Mouse (Mus musculus) skeletal muscle tissue, adult 2 months (tissue): ENCODE data around the gene Armh3.

Experiments used
- DNase-seq: peaks from one replicate; pipeline ENCODE4 v3.0.0-alpha.2; 2012; ENCODE audit warnings: low read depth, low spot score

Gene Armh3

DNA sequence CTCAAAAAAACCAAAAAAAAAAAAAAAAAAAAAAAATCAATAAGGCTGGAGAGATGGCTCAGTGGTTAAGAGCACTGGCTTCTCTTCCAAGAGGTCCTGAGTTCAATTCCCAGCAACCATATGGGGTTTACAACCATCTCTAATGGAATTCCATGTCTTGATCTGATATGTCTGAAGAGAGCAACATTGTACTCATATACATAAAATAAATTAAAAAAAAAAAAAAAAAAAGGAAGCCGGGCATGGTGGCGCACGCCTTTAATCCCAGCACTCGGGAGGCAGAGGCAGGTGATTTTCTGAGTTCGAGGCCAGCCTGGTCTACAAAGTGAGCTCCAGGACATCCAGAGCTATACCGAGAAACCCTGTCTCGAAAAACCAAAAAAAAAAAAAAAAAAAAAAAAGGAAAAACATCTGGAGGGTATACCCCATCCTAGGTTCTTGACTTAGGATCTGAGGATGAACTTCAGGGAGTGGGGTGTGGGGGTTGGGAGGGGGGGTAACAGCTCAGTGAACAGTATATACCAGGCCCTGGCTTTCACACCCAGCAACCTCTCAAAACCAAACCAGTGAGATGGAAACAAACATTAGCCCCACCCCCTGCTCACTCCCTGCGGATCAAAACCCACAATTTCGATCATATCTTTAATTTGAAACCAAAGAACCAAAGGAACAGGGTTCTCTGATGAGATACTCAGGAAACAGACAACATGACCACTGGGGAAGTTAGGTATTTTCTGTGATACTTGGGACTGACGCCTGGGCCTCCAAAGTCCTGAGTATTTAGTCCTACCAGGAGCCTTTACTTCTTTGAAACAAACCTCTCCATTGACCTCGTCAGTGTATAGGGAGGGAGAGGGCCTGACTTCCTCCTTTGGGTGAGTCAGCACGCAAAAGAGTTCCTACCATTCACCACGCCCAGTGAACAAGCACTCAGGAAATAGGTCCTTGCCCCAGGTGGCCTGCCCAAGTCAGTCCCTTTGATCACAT, 208.1 kb downstream of the Armh3 start:
- no peak for DNase-seq

DNA sequence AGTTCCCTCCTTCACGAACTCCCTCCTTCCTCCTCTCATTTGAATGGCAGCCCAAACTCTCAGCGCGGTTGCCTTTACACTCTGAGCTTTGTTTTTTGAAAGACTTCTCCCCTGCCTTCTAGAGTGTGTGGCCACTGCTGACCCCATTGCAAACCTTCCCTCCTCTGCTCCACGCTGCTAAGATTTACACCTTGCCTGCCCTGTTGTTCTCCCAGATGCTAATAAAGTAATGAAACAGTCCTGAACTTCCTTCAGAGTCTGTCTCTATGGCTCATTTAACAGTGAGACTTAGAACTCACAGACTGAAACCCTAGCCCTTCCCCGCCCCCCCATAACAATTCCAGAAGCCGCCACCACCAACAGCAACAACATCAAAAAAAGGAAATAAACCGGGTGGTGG, 208.9 kb downstream of the Armh3 start:
- no peak for DNase-seq

DNA sequence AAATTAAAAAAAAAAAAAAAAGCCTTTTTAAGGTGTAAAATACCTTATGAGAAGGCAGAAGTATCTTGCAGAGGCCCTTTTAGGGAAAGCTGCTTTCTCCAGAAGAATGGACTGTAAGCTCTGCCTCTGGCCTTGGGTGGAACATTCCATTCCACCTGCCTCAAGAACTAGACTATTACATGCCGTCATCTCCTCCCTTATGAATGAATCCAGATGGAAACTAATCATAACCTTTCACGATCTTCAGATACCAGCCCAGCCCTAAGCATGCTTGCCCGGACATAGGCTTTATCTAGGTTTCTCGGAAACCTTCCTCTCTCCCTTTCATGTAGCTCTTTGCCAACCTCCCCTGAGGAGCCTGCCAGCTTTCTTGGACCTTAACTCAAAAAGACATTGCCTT, 210.0 kb downstream of the Armh3 start:
- no peak for DNase-seq

DNA sequence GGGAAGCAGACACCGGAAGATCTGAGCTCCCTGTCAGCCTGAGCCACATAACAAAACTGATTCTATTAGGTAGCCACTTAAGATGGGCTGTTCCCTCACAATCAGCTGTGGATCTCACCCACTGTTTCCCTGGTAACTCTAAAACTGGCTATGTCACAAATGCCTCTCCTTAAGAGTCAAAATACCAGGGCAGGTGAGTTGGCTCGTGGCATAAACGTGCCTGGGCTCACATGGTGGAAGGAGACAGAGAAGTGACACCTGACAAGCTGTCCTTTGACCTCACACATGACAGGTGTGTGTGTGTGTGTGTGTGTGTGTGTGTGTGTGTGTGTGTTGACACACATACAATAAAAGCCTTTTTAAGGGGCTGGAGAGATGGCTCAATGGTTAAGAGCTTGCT, 210.8 kb downstream of the Armh3 start:
- no peak for DNase-seq

DNA sequence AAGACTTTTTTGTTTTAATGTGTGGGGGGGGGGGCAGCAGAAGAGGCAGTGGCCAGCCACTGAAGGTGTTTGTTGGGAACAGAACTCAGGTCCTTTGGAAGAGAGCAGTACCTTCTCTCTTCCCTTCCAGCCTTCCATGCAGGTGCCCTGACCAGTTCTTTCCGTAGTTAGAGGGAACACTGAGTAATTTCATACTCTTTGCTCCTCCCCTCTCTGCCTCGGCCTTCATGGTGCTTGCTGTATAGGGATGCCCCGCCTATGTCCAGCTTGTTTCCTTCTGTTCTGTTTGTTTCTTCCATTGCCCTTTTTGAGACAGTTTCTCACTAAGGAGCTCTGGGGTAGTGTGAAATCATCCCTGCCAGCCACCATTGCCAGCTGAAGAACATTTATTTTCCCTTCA, 212.8 kb downstream of the Armh3 start:
- DNase-seq, result no peak

DNA sequence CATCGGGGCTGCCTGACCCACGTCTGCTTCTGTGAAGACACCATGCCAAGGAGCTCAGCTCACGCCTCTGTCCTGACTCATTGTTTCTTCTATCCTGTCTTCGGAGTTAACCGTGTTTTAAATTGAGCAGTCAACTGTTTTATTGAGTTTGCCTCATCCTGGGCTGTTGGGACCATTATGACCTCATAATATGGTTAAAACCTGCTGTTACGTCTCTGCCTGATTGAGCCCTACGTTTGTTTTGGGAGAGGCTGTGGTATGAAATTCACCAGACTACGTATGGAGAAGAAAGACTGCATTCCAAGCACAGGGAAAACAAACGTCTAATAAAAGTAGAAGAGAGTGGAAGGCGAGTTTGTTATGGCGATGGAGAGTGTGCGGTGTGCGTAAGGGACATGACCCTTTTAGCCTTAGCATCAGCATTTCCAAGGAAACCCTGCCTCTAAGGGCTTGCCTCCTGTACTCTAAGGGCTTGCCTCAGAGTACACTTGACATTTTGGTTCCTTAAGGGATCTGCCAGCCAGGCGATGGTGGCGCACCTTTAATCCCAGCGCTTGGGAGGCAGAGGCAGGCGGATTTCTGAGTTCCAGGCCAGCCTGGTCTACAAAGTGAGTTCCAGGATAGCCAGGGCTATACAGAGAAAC, 214.2 kb downstream of the Armh3 start:
- DNase-seq, result no peak

DNA sequence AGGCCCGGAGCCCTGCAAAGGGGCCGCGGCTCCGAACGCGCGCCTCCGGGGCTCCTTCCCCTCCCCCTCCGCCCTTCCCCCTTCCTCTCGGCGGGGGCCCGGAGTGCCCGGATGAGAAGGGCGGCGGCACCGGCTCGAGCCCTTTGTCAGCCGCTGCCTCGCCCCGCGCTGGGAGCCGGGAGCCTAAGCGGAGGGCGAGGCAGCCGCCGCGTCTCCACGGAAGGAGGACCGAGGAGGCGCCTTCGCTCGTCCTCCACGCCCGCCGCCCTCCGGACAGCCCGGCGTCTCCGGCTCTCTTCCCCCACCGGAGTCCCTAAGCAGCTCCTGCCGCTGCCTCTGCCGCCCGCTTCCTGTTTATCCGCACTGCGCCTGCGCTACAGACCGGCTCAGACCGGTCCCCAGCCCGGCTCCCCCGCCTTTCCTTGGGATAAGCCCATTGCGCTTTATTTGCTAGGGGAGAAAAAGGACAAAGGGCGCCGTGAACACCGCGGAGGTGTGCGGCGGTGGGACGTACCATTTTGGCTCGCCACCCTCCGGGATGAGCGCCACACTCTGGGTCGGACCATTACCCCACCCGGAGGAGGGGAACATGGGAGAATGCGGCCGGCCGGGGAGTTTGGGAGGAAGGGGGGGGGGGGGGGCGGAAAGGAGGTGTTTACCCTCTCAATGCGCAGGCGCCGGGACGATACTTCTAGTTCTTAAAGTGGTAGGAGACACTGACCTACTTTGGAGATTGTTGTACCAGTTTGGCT, 214.9 kb downstream of the Armh3 start, which contains the start of gene Mgea5:
Gene Mgea5 (minus strand): TSS at position 657 of the 752 bp plus-strand sequence.
- peak; percentile 99 for DNase-seq

DNA sequence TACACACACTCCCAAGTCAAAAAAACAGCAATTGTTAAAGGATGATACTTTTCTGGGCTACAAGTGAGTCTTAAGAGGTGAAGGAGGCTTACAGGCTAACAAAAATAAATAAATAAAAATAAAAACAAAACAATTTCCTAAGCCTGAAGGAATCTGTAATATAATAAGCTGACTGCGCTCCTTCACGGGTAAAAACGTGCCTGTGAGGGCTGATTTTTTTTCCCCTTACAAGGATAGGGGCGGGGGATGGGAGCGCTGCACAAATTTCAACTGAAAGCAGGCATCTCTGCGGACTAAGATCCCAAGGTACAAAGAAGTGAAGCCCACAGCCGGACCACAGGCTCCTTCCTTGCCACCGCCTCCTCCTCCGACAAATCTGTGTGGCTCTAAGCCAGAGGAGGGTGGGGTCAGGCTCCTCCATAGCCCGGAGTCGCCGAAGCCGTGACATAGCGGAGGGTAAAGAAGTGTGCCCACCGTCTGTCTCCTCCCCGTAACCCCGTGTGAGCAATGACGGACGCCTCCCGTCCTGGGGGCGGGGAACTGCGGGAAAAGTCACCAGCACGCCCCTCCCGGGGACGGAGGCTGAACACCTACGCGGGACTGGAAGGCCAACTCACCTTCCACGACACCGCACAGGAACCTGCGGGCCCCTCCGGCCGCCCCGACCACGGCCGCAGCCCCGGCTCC, 215.8 kb downstream of the Armh3 start:
- DNase-seq, result peak; percentile 44

DNA sequence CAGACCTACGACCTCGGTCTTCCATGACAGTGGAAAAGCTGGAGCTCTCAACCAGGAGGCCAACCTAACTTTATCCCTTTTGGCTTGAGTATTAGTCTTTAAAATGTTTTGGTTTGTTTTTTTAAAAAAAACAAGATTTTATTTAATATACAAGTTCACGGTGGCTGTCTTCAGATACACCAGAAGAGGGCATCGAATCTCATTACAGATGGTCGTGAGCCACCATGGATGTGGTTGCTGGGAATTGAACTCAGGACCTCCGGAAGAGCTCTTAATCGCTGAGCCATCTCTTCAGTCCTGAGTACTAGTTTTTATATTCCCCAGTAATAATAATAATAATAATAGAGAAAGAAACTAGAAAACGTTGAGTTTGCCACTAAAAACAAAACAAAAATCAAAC, 216.6 kb downstream of the Armh3 start:
- DNase-seq, result no peak

DNA sequence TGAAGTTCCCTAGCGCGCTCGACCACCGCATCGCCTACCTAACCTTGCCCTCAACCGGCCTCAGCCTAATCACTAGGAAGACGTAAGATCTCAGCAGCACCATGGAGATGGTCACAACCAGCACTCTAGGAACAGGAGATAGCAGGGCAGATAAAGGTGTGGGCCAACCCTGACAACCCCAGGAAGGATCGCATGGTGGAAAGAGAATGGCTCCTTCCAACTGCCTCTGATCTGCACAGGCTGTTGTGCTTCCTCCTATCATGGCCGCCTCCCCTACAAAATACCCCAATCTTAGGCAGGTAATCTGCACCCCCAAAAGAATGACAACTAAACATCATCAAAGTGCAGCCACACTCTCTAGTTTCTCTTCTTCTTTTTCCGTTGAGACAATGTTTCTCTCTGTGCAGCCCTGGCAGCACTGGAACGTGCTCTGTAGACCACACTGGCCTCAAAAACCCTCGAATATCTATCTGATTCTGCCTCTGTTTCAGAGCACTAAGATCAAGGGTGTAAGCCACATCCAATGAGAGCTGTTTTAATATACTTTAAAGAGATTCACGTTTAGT, 217.9 kb downstream of the Armh3 start:
- no peak for DNase-seq

DNA sequence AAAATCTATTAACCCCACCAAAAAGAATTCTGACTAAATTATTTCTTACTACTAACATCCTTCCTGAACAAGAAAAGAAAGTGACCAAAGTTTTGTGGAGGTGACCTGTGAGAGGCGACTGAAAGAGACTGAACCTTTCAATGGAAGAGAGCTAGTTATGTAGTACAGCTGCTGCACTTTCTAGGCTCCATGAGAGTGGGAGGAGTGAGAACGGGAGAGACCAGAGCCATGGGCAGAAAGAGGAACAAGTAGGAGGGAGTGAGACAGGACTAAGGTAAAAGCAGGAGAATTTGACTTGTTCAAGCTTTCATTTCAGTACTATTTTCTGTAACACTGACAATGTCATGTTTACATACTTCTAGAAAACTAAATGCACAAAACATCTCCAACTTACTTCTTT, 222.8 kb downstream of the Armh3 start:
- DNase-seq, result no peak

DNA sequence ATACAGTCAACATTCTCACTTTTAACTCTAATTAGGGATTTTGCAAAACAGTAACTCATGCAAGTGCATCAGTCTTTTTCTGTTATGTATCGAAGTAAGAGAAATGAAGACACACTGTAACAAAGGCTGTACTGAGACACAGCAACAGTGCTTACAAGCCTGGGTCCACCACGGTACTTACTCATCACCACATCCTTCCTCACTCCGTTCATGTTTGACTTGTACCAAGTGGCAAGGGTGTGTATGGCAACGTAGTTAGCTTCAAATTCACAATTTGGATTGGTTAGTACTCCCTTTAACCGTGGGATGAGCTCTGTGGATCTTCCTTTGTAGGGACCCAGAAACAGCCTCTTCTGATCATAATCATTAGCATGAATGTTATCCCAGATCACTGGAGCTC, 226.8 kb downstream of the Armh3 start:
- DNase-seq, result no peak
